Mouse (Mus musculus) B cell, adult 62 days (primary cell): Measurements from ENCODE around the gene AU015836. TPM values are rescaled to one million over a fixed set of nuclear protein-coding genes. Genes with fewer than 3 reads are reported as not detected.

ENCODE experiments used
- total RNA-seq: library from RNA; stranded (reverse); gene quantifications from 4 replicates; pipeline ENCODE4 v1.2.4, GENCODE M21; 2023

The AU015836 gene
- not detected in 4 replicates for total RNA-seq

DNA sequence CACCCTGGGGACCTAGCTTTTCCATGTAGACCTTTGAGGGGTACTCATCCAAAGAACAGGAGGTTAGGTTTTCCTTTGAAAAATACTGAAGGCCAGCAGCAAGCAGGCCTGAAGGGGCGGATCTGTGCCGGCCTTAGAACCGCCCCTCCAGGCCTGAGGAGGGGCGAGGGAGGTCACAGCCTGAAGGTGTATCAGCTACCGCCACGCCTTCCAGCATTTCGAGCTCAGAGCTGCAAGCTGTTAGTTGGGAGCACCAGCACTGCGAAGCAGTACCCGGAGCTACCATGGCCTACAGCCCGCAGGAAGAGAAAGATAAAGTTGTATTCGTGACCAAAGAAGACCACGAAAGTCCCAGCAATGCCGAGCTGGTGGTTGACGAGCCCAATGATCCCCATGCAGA, at the start of gene AU015836:
Gene AU015836 (plus strand): TSS at position 216 of the 400 bp plus-strand sequence.

Other genes starting within 250 kb of the AU015836 start
- gene Pdk3, start 136.5 kb upstream of the AU015836 start, total RNA-seq, result 12.3 to 13.6 TPM (median 13.1 TPM) in 4 replicates
- gene Zfx, start 155.0 kb downstream of the AU015836 start, total RNA-seq, result 45.8 to 60.0 TPM (median 54.7 TPM) in 4 replicates
- 94.4 to 103 TPM (median 101 TPM) in 4 replicates for gene Eif2s3x, start 244.2 kb downstream of the AU015836 start, total RNA-seq